Mouse (Mus musculus) lung, adult 2 months (tissue): ENCODE measurements around the gene Zfp455.
"Not testable (repeated sequence)": the region's sequence is repeated elsewhere in the genome, so short reads cannot be mapped to it uniquely, and the experiment has no call there.

ENCODE experiments used
- CTCF ChIP-seq: fragments of 200-500 bp; IDR thresholded peaks from 2 replicates; pipeline ENCODE4 v1.5.1; 2011; ENCODE audit warnings: mild to moderate bottlenecking, low read length, control low read depth; ENCODE audit not compliant: insufficient read depth
- POLR2A ChIP-seq: fragments of 200-500 bp; IDR thresholded peaks from 2 replicates; pipeline ENCODE4 v1.6.1; 2011; ENCODE audit warnings: low read depth, mild to moderate bottlenecking, control low read depth, low read length, borderline replicate concordance; ENCODE audit errors: extremely low read depth

DNA sequence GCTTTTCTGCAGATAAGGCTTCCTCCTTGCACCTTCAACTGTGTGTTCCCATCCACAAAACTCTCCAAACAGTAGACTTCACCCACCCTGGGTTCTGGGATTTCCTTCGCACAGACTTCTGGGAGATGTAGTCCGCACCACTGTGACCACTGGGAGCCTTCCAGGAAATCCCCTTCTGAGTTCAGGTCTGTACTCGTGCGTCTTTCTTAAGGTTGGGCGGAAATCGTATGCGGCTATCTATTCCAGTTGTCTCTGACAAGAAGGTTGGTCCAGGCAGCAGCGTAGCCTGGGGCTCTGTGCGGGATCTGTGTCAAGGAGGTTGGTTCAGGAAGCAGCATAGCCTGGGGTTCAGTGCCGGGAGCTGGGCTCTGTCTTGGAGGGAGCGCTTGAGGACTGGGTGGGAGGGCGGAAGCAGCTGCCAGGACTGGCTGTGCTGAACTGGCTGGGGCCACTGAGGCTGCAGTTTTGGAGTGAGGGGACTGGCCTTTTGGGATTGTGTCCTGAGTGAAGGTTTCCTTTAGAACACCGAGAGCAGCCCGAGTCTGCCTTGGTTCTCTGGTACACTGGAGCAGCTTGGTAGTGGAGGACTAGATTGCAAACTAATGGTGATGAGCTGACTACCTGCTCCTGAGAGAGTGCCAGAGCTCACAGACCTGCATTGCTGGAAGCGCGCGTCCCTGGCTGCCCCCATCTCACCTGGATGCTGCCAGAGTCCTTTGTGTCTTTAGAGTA, 21.1 kb upstream of the Zfp455 start, which contains the start of gene Rsl1:
- TF ChIP-seq CTCF, POLR2A: not testable (repeated sequence)
